Mouse (Mus musculus): ENCODE data around the gene Dgke.

DNA sequence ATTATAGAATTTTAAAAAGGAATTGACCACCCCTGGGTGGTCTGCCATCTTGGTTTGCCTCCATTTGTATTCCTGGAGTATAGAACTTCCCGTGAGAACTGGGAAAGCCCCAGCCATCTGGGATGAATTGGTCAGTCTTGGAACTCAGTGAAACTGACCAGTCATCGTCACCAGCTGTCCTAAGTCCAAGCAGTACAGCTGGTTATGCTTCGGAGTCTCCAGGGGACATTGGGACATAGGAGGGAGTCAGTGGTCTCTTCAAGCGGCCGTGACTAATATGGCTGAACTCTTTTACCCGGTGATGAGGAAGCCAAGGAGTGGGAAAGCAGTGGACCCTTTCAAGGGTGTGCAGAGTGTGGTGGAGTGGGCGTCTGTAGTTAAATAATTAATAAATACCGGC is 38.6 kb upstream of the Dgke start:
- TF ChIP-seq CTCF (IDR thresholded peaks at IDR 0.05; ENCODE audit: extremely low read depth, insufficient read depth, insufficient read length, insufficient replicate concordance) (no peak), POLR2A (IDR thresholded peaks at IDR 0.05; ENCODE audit: low read depth, low read length) (no peak)

All from spleen, adult 2 months (tissue).